In genomic region chr2:12314028-12314427, GRCm38 (mm10) we compare ENCODE assay signal across 24 mouse cellular contexts.
"Had no signal": no experiment of that assay in that cellular context is flagged by ENCODE, and none has a peak within 500 bp of the region (broad histone marks: within the 10 kb centered on the region; RNA-seq: fewer than 3 reads in every experiment).

No protein-coding gene starts in this region.

- H3K36me3 ChIP-seq: intestine, embryonic 15.5 days; kidney, embryonic 15.5 days; limb, embryonic 10.5 days; limb, embryonic 13.5 days; liver, embryonic 15.5 days; midbrain, embryonic 12.5 days; midbrain, embryonic 15.5 days; neural tube, embryonic 13.5 days; stomach, embryonic 15.5 days had no signal

- H3K9me3 ChIP-seq: intestine, embryonic 15.5 days; kidney, embryonic 15.5 days; limb, embryonic 10.5 days; limb, embryonic 13.5 days; liver, embryonic 15.5 days; midbrain, embryonic 12.5 days; midbrain, embryonic 15.5 days; neural tube, embryonic 13.5 days; stomach, embryonic 15.5 days had no signal

- H3K27me3 ChIP-seq: intestine, embryonic 15.5 days; kidney, embryonic 15.5 days; limb, embryonic 13.5 days; liver, embryonic 15.5 days; midbrain, embryonic 12.5 days; midbrain, embryonic 15.5 days; neural tube, embryonic 13.5 days; stomach, embryonic 15.5 days had no signal

- H3K4me3 ChIP-seq: intestine, embryonic 15.5 days; kidney, embryonic 15.5 days; limb, embryonic 10.5 days; limb, embryonic 13.5 days; liver, embryonic 15.5 days; midbrain, embryonic 12.5 days; midbrain, embryonic 15.5 days; myocyte; neural tube, embryonic 13.5 days; stomach, embryonic 15.5 days had no signal

- DNase-seq: kidney, adult 11 months; kidney, adult 8-10 months; kidney, postnatal 10 days; kidney, postnatal 36 days; layer of hippocampus, adult 9-11 months; liver; lung, adult 2 months; lung, postnatal 36 days; retina, postnatal 1 day; right cerebral cortex, postnatal 25 days; spleen, adult 18-20 months; thymus, adult 18-20 months; thymus, postnatal 36 days had no signal

- H3K4me1 ChIP-seq: intestine, embryonic 15.5 days; liver, embryonic 15.5 days; midbrain, embryonic 12.5 days; midbrain, embryonic 15.5 days; neural tube, embryonic 13.5 days had no signal

- ATAC-seq: intestine, embryonic 15.5 days; lung, postnatal 0 days; midbrain, embryonic 15.5 days had no signal

- H3K4me2 ChIP-seq: intestine, embryonic 15.5 days; kidney, embryonic 15.5 days; limb, embryonic 13.5 days; liver, embryonic 15.5 days; midbrain, embryonic 12.5 days; midbrain, embryonic 15.5 days; neural tube, embryonic 13.5 days; stomach, embryonic 15.5 days had no signal

- H3K9ac ChIP-seq: intestine, embryonic 15.5 days; kidney, embryonic 15.5 days; limb, embryonic 13.5 days; liver, embryonic 15.5 days; midbrain, embryonic 12.5 days; midbrain, embryonic 15.5 days; neural tube, embryonic 13.5 days; stomach, embryonic 15.5 days had no signal

- H3K27ac ChIP-seq: intestine, embryonic 15.5 days; kidney, embryonic 15.5 days; limb, embryonic 10.5 days; limb, embryonic 13.5 days; liver, embryonic 15.5 days; midbrain, embryonic 12.5 days; midbrain, embryonic 15.5 days; neural tube, embryonic 13.5 days; stomach, embryonic 15.5 days had no signal
